Comparison of ENCODE assay signal across 13 mouse cellular contexts in the genomic region with DNA sequence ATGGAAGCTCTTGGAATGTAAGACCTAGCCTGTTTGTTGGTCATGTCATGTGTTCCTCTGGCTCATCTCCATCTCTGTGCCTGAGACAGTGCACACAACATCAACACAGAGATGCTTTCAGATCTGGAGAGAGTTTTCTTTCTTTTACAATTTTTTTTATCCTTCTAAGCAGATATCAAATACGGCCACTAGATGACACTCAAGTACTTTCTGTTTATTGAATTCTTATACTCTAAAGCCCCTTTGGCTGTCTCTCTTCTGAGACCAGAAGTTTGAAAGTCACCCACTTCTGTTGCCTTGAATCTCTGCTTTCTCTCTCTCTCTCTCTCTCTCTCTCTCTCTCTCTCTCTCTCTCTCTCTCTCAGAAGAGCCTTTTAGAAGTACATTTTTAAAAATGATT.
DNase-seq lines count a peak whose midpoint lies in the region; ATAC-seq lines count a peak whose summit lies in the region.
"Had no signal": no experiment of that assay in that cellular context is flagged by ENCODE, and none has a peak within 500 bp of the region (broad histone marks: within the 10 kb centered on the region; RNA-seq: fewer than 3 reads in every experiment).

No protein-coding gene starts in this region.

- H3K27me3 ChIP-seq in hindbrain, embryonic 11.5 days (ENCODE audit: control insufficient read depth, insufficient read depth, low read length): no peaks in the 10 kb centered on the region
- no peaks in the 10 kb centered on the region for H3K27me3 ChIP-seq in hindbrain, embryonic 10.5 days (ENCODE audit: insufficient read depth, poor library complexity, severe bottlenecking)
- H3K27me3 ChIP-seq: limb, embryonic 15.5 days had no signal

- H3K9ac ChIP-seq in hindbrain, embryonic 11.5 days (ENCODE audit: low read depth, low read length): no peak overlapping the region
- H3K9ac ChIP-seq: limb, embryonic 15.5 days had no signal

- no peak overlapping the region for H3K4me3 ChIP-seq in hindbrain, embryonic 11.5 days (ENCODE audit: low read depth, low read length)
- no peak overlapping the region for H3K4me3 ChIP-seq in hindbrain, embryonic 10.5 days
- H3K4me3 ChIP-seq: limb, embryonic 15.5 days had no signal

- WGBS in hindbrain, embryonic 11.5 days: 3% methylated on average over 1 of the region's 1 CpGs
- WGBS in hindbrain, embryonic 10.5 days: 9% methylated on average over 1 of the region's 1 CpGs

- ATAC-seq in hindbrain, embryonic 11.5 days (ENCODE audit: low FRiP score): no peak
- ATAC-seq: inflammation-experienced regulatory T-cells, adult 6 months had no signal

- H3K4me1 ChIP-seq in hindbrain, embryonic 11.5 days (replicated peaks; ENCODE audit: control insufficient read depth, insufficient read depth, low read length): no peaks in the 10 kb centered on the region
- no peaks in the 10 kb centered on the region for H3K4me1 ChIP-seq in hindbrain, embryonic 10.5 days (replicated peaks)
- H3K4me1 ChIP-seq: limb, embryonic 15.5 days had no signal

- H3K9me3 ChIP-seq in hindbrain, embryonic 11.5 days (ENCODE audit: control insufficient read depth, low read length): no peaks in the 10 kb centered on the region
- H3K9me3 ChIP-seq in hindbrain, embryonic 10.5 days: no peaks in the 10 kb centered on the region
- H3K9me3 ChIP-seq: limb, embryonic 15.5 days had no signal

- H3K36me3 ChIP-seq in hindbrain, embryonic 11.5 days (ENCODE audit: control insufficient read depth, insufficient read depth, low read length): no peaks in the 10 kb centered on the region
- no peaks in the 10 kb centered on the region for H3K36me3 ChIP-seq in hindbrain, embryonic 10.5 days
- H3K36me3 ChIP-seq: limb, embryonic 15.5 days had no signal

- no peak overlapping the region for H3K27ac ChIP-seq in hindbrain, embryonic 11.5 days (ENCODE audit: low read depth, low read length)
- no peak overlapping the region for H3K27ac ChIP-seq in hindbrain, embryonic 10.5 days
- H3K27ac ChIP-seq: limb, embryonic 15.5 days had no signal

- H3K4me2 ChIP-seq in hindbrain, embryonic 11.5 days (replicated peaks; ENCODE audit: low read depth, low read length): no peak overlapping the region
- H3K4me2 ChIP-seq: heart, embryonic 11.5 days; limb, embryonic 15.5 days had no signal

- peak; percentile 46 for DNase-seq in hindbrain, embryonic 11.5 days (ENCODE audit: low spot score)
- DNase-seq in hindbrain, embryonic 10.5 days (ENCODE audit: low spot score): no peak
- peak; percentile 0 for DNase-seq in lung, postnatal 36 days
- DNase-seq in lung, postnatal 14 days: no peak
- DNase-seq in ZHBTc4 (ENCODE audit: low read depth, low spot score): peak; percentile 22
- peak; percentile 70 for DNase-seq in retina, postnatal 1 day
- DNase-seq in kidney, adult 11 months: no peak
- no peak for DNase-seq in heart, adult 8-10 months (ENCODE audit: low spot score)
- DNase-seq: adrenal gland, postnatal 10 days; cerebellum, adult 8-10 months had no signal

Comparison
In these comparisons a context has a peak if more than half of its experiments do, and no peak if none do; other contexts are left out.
1. DNase-seq: peak in hindbrain, embryonic 11.5 days (single experiment), lung, postnatal 36 days (single experiment), ZHBTc4 (single experiment) and retina, postnatal 1 day (single experiment); none in hindbrain, embryonic 10.5 days (single experiment), lung, postnatal 14 days (single experiment), kidney, adult 11 months (single experiment) and heart, adult 8-10 months (single experiment).